Mouse (Mus musculus): Measurements from ENCODE around the gene Ccnb1.

DNA sequence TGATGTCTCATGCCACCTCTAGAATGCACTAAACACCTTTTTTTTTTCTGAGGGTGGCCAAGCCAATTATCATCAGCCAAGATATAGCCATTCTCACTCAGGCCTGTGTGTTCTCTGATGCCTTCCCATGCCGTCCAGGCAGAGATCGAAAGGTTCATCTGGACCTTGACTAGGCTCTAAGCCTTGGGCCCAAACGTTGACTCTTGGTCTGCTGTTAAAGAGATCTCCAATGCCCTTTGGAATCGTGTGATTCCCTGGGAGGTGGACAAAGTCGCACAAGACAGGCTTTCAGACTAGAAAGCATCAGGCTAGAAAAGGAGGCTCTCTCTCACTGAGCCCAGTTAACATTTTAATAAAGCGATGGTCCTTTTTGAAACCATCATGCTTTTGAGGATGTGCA is 10.8 kb upstream of the Ccnb1 start:
- TF ChIP-seq CTCF (IDR thresholded peaks at IDR 0.05) = no peak
- no peak for TF ChIP-seq EP300 (IDR thresholded peaks at IDR 0.05)

Measured in lung, postnatal 0 days (tissue).